Mouse (Mus musculus) kidney, embryonic 16.5 days (tissue): ENCODE measurements at regions not wholly inside any gene's neighbourhood (a gene's known extent, or its start where the extent isn't known, plus 50 kb on each side); places are given as distances from the start of the nearest gene placed in this dataset.
"Not testable (repeated sequence)": the region's sequence is repeated elsewhere in the genome, so short reads cannot be mapped to it uniquely, and the experiment has no call there.

Source experiments
- ATAC-seq: fragments of 200-750 bp; cut with Nextera tagmentation; 2 replicates; pipeline ENCODE4 v1.8.0; 2017; ENCODE audit warnings: moderate TSS enrichment; ENCODE audit not compliant: low FRiP score, low TSS enrichment
- H3K27ac ChIP-seq: fragments of 300-500 bp; sonication (generic); 2 replicates; pipeline ENCODE4 v1.5.1; 2014; ENCODE audit warnings: low read length
- H3K27me3 ChIP-seq: fragments of 300-500 bp; sonication (generic); 2 replicates; pipeline ENCODE4 v1.6.1; 2014; ENCODE audit warnings: low read length, control low read depth, mixed read lengths; ENCODE audit not compliant: insufficient read depth
- H3K36me3 ChIP-seq: fragments of 300-500 bp; sonication (generic); 2 replicates; pipeline ENCODE4 v1.6.1; 2014; ENCODE audit warnings: low read length, control low read depth, mixed read lengths; ENCODE audit not compliant: insufficient read depth
- H3K4me1 ChIP-seq: fragments of 300-500 bp; sonication (generic); 2 replicates; pipeline ENCODE4 v1.6.1; 2014; ENCODE audit warnings: low read length, control low read depth, mixed read lengths; ENCODE audit not compliant: insufficient read depth
- H3K4me2 ChIP-seq: fragments of 300-500 bp; sonication (generic); replicated peaks from 2 replicates; pipeline ENCODE4 v1.6.1; 2014; ENCODE audit warnings: low read depth, low read length
- H3K4me3 ChIP-seq: fragments of 300-500 bp; sonication (generic); 2 replicates; pipeline ENCODE4 v1.5.1; 2014; ENCODE audit warnings: mild to moderate bottlenecking, low read length
- H3K9ac ChIP-seq: fragments of 300-500 bp; sonication (generic); replicated peaks from 2 replicates; pipeline ENCODE4 v1.6.1; 2014; ENCODE audit warnings: low read length
- H3K9me3 ChIP-seq: fragments of 300-500 bp; sonication (generic); 2 replicates; pipeline ENCODE4 v1.6.1; 2016; ENCODE audit warnings: low read length, control low read depth
- WGBS: fragments of 180-500 bp; shearing (Covaris S2); extraction: QIAGEN DNeasy Blood & Tissue Kit; methylation state at CpG from one replicate; pipeline ENCODE4 v1.1.7; 2014; 5-methylcytosine and 5-hydroxymethylcytosine counted together

- peak; percentile 31; the same call in 1 of the 2 replicates for ATAC-seq
Observed at GRCm38 (mm10) chr8:48042456-48043395, 52.0 kb upstream of the Wwc2 start.

GRCm38 (mm10) chr8:48047385-48047784, 51.5 kb upstream of the Dctd start:
- no peak overlapping the region for H3K4me3 ChIP-seq
- no peak overlapping the region for H3K9ac ChIP-seq
- H3K36me3 ChIP-seq: no peaks in the 10 kb centered on the region
- ATAC-seq: no peak
- H3K4me2 ChIP-seq: no peak overlapping the region
- WGBS: 34% methylated on average over 6 of the region's 6 CpGs
- no peak overlapping the region for H3K27ac ChIP-seq
- H3K9me3 ChIP-seq: no peaks in the 10 kb centered on the region
- H3K27me3 ChIP-seq: no peaks in the 10 kb centered on the region
- H3K4me1 ChIP-seq: no peaks in the 10 kb centered on the region

More at GRCm38 (mm10) chr8:48042456-48043395, 52.0 kb upstream of the Wwc2 start:
- H3K27me3 ChIP-seq, H3K36me3 ChIP-seq, H3K9ac ChIP-seq, H3K4me1 ChIP-seq, H3K27ac ChIP-seq, H3K4me3 ChIP-seq, H3K9me3 ChIP-seq: not testable (repeated sequence)
- WGBS: 42% methylated on average over 15 of the region's 23 CpGs
- peak overlapping the region; percentile 29 for H3K4me2 ChIP-seq
